Mouse (Mus musculus): ENCODE results near the gene Adgrg1.
"Not testable (repeated sequence)": the region's sequence is repeated elsewhere in the genome, so short reads cannot be mapped to it uniquely, and the experiment has no call there.

Adgrg1 gene

DNA sequence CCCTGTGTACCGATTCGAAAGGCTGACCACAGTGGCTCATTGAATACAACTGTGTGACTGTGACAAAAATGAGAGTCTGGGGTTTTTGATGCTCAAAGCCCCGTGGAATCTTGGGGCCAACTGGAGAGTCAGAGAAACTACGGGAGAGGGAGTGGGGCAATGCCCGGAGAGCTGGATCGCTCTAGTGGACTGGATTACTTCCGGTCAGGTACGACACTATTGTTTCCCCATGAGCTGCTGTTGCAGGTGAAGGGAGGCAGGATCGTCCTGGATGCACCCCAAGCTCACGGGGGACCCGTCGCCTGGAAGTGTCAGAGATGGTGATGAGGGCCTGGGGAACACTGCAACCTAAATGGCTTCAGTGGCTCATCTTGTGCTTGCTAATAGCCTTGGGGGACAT lies 21.5 kb downstream of the Adgrg1 start:
- DNase-seq (ENCODE audit: low spot score): no peak

- DNase-seq (ENCODE audit: low spot score): no peak
Observed at GRCm38 (mm10) chr8:94996899-94997856, 22.6 kb downstream of the Adgrg1 start.

DNA sequence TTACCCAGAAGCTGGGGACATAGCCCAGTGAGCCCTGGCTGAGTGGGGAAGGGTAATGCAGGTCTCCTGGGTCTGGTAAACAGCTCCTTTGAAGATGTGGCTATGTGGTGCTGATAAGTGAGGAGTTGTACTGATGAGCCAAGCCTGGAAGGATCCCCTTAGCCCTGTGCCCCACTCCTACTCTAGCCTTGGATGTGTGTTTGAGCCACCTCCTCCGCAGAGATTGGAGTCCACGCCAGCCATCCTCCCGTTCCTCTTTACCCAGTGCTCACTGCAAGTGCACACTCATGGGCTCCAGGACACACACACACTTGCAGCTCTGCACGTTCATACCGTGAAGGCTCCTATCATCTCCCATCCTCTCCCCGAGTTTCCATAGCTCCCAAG lies 23.3 kb downstream of the Adgrg1 start:
- no peak for DNase-seq (ENCODE audit: low spot score)

DNA sequence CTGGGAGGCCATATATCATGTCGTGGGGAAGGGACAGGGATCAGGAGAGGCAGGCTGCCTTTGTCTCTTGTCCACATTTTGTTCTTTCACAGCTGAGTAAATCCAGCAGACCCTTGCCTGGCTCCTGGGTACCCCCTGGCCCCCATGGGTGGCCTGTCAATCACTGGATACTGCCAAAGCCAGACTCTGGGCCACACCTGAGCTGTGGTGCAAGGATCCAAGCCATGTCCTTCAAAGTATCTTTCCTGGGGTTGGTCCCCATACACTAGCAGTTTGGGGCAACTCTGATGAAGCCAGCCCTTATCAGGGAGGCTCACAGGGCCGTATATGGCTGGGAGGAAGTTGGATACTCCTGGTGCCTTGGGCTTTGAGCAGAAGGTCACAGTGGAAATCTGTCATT lies 23.9 kb downstream of the Adgrg1 start:
- no peak for DNase-seq (ENCODE audit: low spot score)

GRCm38 (mm10) chr8:94999004-94999403 lies 24.5 kb downstream of the Adgrg1 start:
- no peak for DNase-seq (ENCODE audit: low spot score)

GRCm38 (mm10) chr8:94999956-95000355 lies 25.4 kb downstream of the Adgrg1 start:
- no peak for DNase-seq (ENCODE audit: low spot score)

- peak; percentile 62 for DNase-seq (ENCODE audit: low spot score)
Observed at GRCm38 (mm10) chr8:95000684-95001083, 26.1 kb downstream of the Adgrg1 start.

- DNase-seq (ENCODE audit: low spot score): no peak
Observed at GRCm38 (mm10) chr8:95001165-95001564, 26.6 kb downstream of the Adgrg1 start.

DNA sequence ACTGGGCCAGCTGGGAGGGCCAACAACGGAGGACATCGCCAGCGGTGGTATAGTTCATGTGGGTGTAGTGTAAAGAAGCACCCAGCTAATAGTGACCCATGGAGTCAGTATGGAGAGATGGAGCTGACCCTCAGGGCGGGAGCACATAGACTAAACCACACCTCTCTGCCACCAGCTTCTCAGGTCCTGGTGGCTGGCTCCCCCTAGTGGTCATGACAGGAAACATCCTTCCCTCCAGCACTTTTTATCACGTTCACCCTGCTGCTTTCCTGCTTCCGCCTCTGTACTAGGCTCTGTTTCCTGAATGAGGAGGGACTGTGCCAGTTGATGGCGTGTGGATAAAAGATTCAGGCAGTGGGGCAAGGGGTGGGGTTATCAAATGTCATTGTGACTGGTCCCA lies 27.1 kb downstream of the Adgrg1 start:
- peak; percentile 77 for DNase-seq (ENCODE audit: low spot score)

DNA sequence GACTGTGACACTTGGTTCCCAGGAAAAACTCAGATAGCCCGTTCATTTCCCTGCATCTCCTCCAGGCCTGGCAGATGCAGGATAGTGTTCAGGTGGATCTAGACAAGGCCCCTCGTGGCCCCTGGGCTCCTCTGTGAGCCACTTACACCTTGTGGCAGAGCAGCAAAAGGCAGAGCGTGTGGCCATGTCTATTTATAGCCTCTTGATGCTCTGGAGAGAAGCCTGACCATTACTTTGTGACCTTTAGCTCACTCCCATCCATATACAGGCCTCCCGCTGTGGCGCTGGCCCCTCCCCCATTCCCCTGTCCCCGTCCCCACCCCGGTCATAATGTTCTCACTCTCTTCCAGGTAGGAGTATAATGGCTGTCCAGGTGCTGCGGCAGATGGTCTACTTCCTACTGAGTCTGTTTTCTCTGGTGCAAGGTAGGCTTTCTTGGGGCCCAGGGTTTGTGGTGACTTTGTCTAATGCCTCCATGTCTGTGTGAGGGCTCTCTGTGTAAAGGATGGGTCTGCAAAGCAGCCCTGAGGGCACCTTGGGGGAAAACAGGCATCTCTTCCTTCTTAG lies 27.6 kb downstream of the Adgrg1 start:
- DNase-seq (ENCODE audit: low spot score): no peak

DNA sequence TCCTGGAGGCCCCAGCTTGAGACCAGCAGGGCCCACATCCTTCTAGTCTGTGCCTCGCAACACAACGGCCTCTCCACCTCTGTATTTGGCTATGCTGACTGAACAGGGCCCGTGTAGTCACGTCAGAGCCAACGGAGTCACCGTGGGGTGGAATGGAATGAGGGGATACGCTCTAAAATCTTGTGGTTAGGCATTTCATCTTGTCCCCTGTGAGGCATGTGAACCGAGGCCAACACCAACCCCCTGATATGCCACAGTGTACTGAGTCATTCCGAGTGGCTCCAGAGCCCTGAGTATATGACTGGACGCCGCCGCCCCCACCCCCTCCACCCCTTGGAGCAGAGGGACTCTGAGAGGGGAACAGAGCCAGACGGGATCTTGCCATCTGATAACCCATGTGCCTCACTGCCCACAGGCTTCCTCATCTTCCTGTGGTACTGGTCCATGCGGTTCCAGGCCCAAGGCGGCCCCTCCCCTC lies 37.9 kb downstream of the Adgrg1 start:
- no peak for DNase-seq (ENCODE audit: low spot score)

GRCm38 (mm10) chr8:95015866-95016265 lies 41.3 kb downstream of the Adgrg1 start:
- DNase-seq (ENCODE audit: low spot score): no peak

- no peak for DNase-seq (ENCODE audit: low spot score)
Observed at GRCm38 (mm10) chr8:95016684-95017083, 42.1 kb downstream of the Adgrg1 start.

DNA sequence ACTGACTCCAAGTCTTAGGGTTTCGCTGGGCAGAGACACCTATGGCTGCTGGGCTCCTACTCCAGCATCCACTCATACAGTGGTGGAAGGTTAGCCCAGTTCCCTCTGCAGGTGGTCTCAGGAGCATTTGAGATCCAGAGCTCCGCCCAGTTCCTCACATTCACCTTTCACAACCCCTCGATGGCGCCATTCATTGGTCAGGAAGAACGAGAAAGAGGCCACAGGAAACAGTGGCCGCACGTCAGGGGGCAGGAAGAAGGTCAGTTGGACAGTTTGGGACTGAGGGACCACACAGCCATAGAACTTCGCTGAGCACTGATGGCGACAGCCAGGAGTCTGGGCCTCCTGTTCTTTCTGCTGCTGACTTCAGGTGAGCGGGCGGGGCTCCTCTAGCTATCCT lies 42.9 kb downstream of the Adgrg1 start, which contains the start of gene Adgrg3:
Gene Adgrg3 (plus strand): TSS at position 242 of the 400 bp plus-strand sequence.
- no peak for DNase-seq (ENCODE audit: low spot score)

GRCm38 (mm10) chr8:95017969-95018635 lies 43.6 kb downstream of the Adgrg1 start:
- no peak for DNase-seq (ENCODE audit: low spot score)

GRCm38 (mm10) chr8:95020293-95020777 lies 45.8 kb downstream of the Adgrg1 start:
- peak; percentile 41 for DNase-seq (ENCODE audit: low spot score)

DNA sequence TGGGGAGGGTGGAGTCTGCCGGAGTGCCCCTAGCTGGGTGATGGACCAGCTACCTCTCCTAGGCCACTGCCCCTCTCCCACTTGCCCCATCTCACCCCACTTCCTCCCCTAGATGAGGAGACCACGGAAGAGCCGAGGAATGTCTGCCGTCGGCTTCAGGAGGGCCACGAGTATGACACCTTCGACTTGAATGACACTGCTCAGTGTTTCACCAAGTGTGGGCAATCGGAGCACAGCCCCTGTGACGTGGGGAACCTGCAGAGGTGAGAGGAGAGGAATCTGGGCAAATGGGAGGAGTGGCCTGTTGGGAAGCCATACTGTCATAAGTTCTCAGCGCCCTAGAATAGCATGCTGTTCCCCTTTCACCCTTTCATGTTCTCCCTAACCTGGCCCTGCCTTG lies 46.3 kb downstream of the Adgrg1 start:
- no peak for DNase-seq (ENCODE audit: low spot score)

- DNase-seq (ENCODE audit: low spot score): no peak
Observed at GRCm38 (mm10) chr8:95023201-95023600, 48.6 kb downstream of the Adgrg1 start.

DNA sequence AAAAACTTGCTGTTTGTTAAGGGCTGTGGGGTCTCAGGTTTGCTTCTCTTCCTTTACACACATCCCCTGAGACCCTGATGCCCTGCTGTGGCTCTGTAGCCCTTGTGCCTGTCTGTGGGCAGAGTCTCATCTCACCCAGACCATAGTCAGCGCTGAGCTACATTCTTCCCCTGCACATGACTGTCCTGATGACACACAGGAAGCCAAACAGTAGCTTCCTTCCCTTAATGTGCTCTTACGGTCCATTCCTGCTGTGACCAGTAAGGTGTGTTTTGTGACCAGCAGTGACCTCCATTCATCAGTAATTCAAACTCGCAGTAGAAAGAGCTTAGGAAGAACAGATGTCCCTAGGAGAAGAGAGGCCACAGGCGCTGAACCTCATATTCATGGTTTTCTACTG lies 49.8 kb downstream of the Adgrg1 start:
- DNase-seq (ENCODE audit: low spot score): no peak

DNA sequence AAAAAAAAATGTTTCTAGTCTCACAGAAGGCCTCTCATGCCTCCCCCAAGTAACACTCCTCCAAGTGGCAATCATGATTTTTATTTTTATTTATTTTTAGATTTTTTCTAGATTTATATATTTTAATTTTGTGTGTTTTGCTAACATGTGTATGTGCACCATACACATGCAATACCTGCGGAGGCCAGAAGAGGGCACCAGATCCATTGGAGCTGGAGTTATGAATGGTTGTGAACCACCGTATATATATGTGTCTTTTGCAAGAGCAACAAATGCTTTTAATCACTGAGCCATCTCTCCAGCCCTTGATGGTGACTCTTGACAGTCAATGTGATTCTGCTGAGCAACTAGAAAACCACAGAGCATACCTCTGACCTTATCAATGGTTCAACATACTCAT lies 50.9 kb downstream of the Adgrg1 start:
- peak; percentile 33 for DNase-seq (ENCODE audit: low spot score)

- not testable (repeated sequence) for DNase-seq (ENCODE audit: low spot score)
Observed at GRCm38 (mm10) chr8:95028391-95028790, 53.8 kb downstream of the Adgrg1 start.

GRCm38 (mm10) chr8:95037106-95037925 lies 62.8 kb downstream of the Adgrg1 start:
- DNase-seq (ENCODE audit: low spot score): no peak

Data from yolk sac, embryonic 10.5 days (tissue).